Mouse (Mus musculus): ENCODE measurements around the gene Aph1c. TPM values are rescaled to one million over a fixed set of nuclear protein-coding genes. Genes with fewer than 3 reads are reported as not detected.
A peak's percentile ranks its signal among the peaks of the same experiment; 100 is the strongest.

Aph1c gene
- polyA plus RNA-seq, 1 experiment: 2.7 TPM

DNA sequence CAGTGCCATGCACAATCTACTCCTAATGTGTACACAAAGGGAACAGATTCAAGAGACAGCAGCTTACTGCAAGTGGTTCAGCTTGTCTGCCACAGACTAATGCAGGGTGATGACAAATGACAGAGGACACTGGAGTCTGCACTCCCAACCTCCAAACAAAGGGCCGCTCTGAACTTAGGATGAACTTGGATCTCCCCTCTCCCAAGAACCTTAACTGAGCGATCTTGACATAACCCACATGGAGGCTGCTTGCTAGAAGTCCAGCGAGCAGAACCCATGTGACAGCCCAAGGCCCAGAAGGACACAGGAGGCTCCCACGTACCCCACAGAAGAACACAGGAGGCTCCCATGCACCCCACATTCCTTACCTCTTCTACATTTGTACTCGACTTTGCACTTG lies 16.4 kb upstream of the Aph1c start:
- peaks cover 3% of the 10 kb centered on the region for H3K36me3 ChIP-seq (ENCODE audit: control insufficient read depth, insufficient read depth)
- no peak overlapping the region for H3K4me2 ChIP-seq (ENCODE audit: low read depth)

DNA sequence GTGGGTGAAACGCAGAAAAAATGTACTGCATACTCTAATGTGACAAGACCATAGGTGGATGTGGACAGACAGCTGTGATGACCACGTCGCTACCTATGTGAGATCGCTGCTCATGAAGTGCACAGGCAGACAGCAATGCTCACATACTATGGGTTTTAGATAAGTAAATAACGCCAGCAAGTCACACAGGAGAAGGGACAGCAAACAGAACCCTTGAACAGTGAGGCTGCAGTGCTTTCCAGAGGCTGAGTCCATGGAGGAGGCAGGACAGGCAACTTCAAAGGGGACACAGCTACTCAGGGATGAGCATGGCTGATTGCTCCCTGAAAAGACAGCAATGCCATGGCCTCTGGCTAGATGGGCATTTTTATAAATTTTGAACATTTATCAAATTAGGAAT lies 12.3 kb upstream of the Aph1c start:
- no peak overlapping the region for H3K4me3 ChIP-seq
- no peaks in the 10 kb centered on the region for H3K79me2 ChIP-seq (ENCODE audit: control insufficient read depth, insufficient read depth)
- no peak overlapping the region for H3K4me2 ChIP-seq (ENCODE audit: low read depth)
- H3K36me3 ChIP-seq (ENCODE audit: control insufficient read depth, insufficient read depth): peaks cover 3% of the 10 kb centered on the region
- H3ac ChIP-seq (ENCODE audit: control insufficient read depth, insufficient read length): no peak overlapping the region
- TF ChIP-seq REST (IDR thresholded peaks at IDR 0.05; ENCODE audit: insufficient read depth, insufficient read length) (no peak), TCF12 (IDR thresholded peaks at IDR 0.05; ENCODE audit: insufficient read depth, poor library complexity, severe bottlenecking) (no peak), SRF (IDR thresholded peaks at IDR 0.05; ENCODE audit: control insufficient read depth, insufficient read length, low read depth) (no peak), POLR2AphosphoS2 (IDR thresholded peaks at IDR 0.05; ENCODE audit: insufficient read length, low read depth) (no peak), MYOD1 (IDR thresholded peaks at IDR 0.05; ENCODE audit: control insufficient read depth in 1 of 3, insufficient read length in 2 of 3, low read depth in 2 of 3) (no peak), E2F4 (IDR thresholded peaks at IDR 0.05; ENCODE audit: insufficient read depth) (no peak), TCF3 (IDR thresholded peaks at IDR 0.05; ENCODE audit: insufficient read length, low read depth) (no peak), MAX (IDR thresholded peaks at IDR 0.05; ENCODE audit: low read depth) (no peak)
- no peaks in the 10 kb centered on the region for H3K27me3 ChIP-seq (ENCODE audit: control insufficient read depth, insufficient read depth, insufficient read length)

More for the DNA sequence above, 16.4 kb upstream of the Aph1c start:
- no peak for TF ChIP-seq CEBPB (IDR thresholded peaks at IDR 0.05; ENCODE audit: insufficient read depth, poor library complexity, severe bottlenecking)
- TF ChIP-seq MYOG (IDR thresholded peaks at IDR 0.05; ENCODE audit: control insufficient read depth in 1 of 3, insufficient read depth in 1 of 3, insufficient read length in 2 of 3, low read depth in 2 of 3): no peak
- TF ChIP-seq POLR2A (IDR thresholded peaks at IDR 0.05; ENCODE audit: insufficient read length, low read depth): no peak
- TF ChIP-seq TCF12 (IDR thresholded peaks at IDR 0.05; ENCODE audit: insufficient read depth, poor library complexity, severe bottlenecking): no peak
- no peak for TF ChIP-seq REST (IDR thresholded peaks at IDR 0.05; ENCODE audit: insufficient read depth, insufficient read length)
- TF ChIP-seq MYOD1 (IDR thresholded peaks at IDR 0.05; ENCODE audit: control insufficient read depth in 1 of 3, insufficient read length in 2 of 3, low read depth in 2 of 3): no peak
- TF ChIP-seq USF1 (IDR thresholded peaks at IDR 0.05; ENCODE audit: low read depth): no peak
- TF ChIP-seq SRF (IDR thresholded peaks at IDR 0.05; ENCODE audit: control insufficient read depth, insufficient read length, low read depth): no peak
- no peak for TF ChIP-seq E2F4 (IDR thresholded peaks at IDR 0.05; ENCODE audit: insufficient read depth)
- TF ChIP-seq MAX (IDR thresholded peaks at IDR 0.05; ENCODE audit: low read depth): no peak
- no peak for TF ChIP-seq POLR2AphosphoS2 (IDR thresholded peaks at IDR 0.05; ENCODE audit: insufficient read length, low read depth)
- no peak for TF ChIP-seq TCF3 (IDR thresholded peaks at IDR 0.05; ENCODE audit: insufficient read length, low read depth)
- no peak overlapping the region for H3ac ChIP-seq (ENCODE audit: control insufficient read depth, insufficient read length)
- no peaks in the 10 kb centered on the region for H3K27me3 ChIP-seq (ENCODE audit: control insufficient read depth, insufficient read depth, insufficient read length)
- no peaks in the 10 kb centered on the region for H3K79me2 ChIP-seq (ENCODE audit: control insufficient read depth, insufficient read depth)
- no peak overlapping the region for H3K4me3 ChIP-seq

DNA sequence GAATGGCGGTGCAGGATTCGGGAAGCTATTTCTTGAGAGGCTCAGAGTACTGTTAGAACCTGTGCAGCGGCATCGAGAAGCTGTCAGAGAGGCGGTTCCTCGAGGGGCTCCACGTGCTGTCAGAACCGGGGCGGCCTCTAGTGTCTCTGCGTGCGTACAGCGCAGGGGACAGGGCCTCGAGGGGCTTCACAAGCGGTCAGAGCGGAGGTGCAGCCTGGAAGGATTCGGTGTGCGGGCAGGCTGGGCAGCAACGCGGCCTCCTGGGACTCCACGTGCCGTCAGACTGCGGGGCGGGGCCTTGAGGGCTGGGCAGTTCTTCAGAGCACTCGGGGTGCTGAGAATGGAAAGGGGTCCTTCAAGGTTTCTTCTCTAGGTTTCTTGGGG lies 563 bp upstream of the Aph1c start:
- Histone ChIP-seq H3K4me3 (peak overlapping the region; percentile 47), H3K4me2 (ENCODE audit: low read depth) (peak overlapping the region; percentile 86), H3K36me3 (ENCODE audit: control insufficient read depth, insufficient read depth) (no peaks in the 10 kb centered on the region), H3K27me3 (ENCODE audit: control insufficient read depth, insufficient read depth, insufficient read length) (no peaks in the 10 kb centered on the region), H3ac (ENCODE audit: control insufficient read depth, insufficient read length) (peak overlapping the region; percentile 17), H3K79me2 (ENCODE audit: control insufficient read depth, insufficient read depth) (no peaks in the 10 kb centered on the region)
- TF ChIP-seq TCF3 (IDR thresholded peaks at IDR 0.05; ENCODE audit: insufficient read length, low read depth): no peak
- TF ChIP-seq CEBPB (IDR thresholded peaks at IDR 0.05; ENCODE audit: insufficient read depth, poor library complexity, severe bottlenecking): no peak
- TF ChIP-seq USF1 (IDR thresholded peaks at IDR 0.05; ENCODE audit: low read depth): no peak
- no peak for TF ChIP-seq POLR2AphosphoS2 (IDR thresholded peaks at IDR 0.05; ENCODE audit: insufficient read length, low read depth)
- no peak for TF ChIP-seq MYOG (IDR thresholded peaks at IDR 0.05; ENCODE audit: control insufficient read depth in 1 of 3, insufficient read depth in 1 of 3, insufficient read length in 2 of 3, low read depth in 2 of 3)
- TF ChIP-seq MYOD1 (IDR thresholded peaks at IDR 0.05; ENCODE audit: control insufficient read depth in 1 of 3, insufficient read length in 2 of 3, low read depth in 2 of 3): no peak
- no peak for TF ChIP-seq REST (IDR thresholded peaks at IDR 0.05; ENCODE audit: insufficient read depth, insufficient read length)
- TF ChIP-seq E2F4 (IDR thresholded peaks at IDR 0.05; ENCODE audit: insufficient read depth): no peak
- TF ChIP-seq TCF12 (IDR thresholded peaks at IDR 0.05; ENCODE audit: insufficient read depth, poor library complexity, severe bottlenecking): no peak
- TF ChIP-seq MAX (IDR thresholded peaks at IDR 0.05; ENCODE audit: low read depth): no peak
- TF ChIP-seq SRF (IDR thresholded peaks at IDR 0.05; ENCODE audit: control insufficient read depth, insufficient read length, low read depth): no peak

DNA sequence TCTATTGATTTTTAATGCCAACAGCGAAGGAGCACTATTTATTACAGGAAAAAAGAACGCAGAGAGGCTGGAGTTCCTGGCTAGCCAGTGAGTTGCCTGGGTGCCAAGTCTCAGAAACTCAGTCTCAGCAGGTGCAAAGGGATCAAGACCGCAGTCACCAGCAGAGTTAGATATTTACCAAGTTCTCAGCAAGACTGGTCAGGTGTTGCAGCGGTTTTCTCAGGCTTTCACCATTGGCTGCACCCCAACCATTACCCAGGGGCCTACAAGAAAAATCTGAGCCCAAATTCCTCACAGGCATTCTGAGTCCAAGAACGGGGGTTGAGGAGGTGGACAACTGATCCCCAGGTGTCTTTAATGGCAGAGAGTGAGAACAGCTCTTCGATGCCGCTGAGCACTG lies 675 bp downstream of the Aph1c start:
- peak overlapping the region; percentile 86 for H3K4me2 ChIP-seq (ENCODE audit: low read depth)
- H3K27me3 ChIP-seq (ENCODE audit: control insufficient read depth, insufficient read depth, insufficient read length): no peaks in the 10 kb centered on the region
- H3K79me2 ChIP-seq (ENCODE audit: control insufficient read depth, insufficient read depth): no peaks in the 10 kb centered on the region
- no peak overlapping the region for H3ac ChIP-seq (ENCODE audit: control insufficient read depth, insufficient read length)
- TF ChIP-seq USF1 (IDR thresholded peaks at IDR 0.05; ENCODE audit: low read depth) (no peak), TCF12 (IDR thresholded peaks at IDR 0.05; ENCODE audit: insufficient read depth, poor library complexity, severe bottlenecking) (no peak), E2F4 (IDR thresholded peaks at IDR 0.05; ENCODE audit: insufficient read depth) (no peak), POLR2AphosphoS2 (IDR thresholded peaks at IDR 0.05; ENCODE audit: insufficient read length, low read depth) (no peak), REST (IDR thresholded peaks at IDR 0.05; ENCODE audit: insufficient read depth, insufficient read length) (no peak), POLR2A (IDR thresholded peaks at IDR 0.05; ENCODE audit: insufficient read length, low read depth) (no peak), MYOD1 (IDR thresholded peaks at IDR 0.05; ENCODE audit: control insufficient read depth in 1 of 3, insufficient read length in 2 of 3, low read depth in 2 of 3) (no peak), TCF3 (IDR thresholded peaks at IDR 0.05; ENCODE audit: insufficient read length, low read depth) (no peak), CEBPB (IDR thresholded peaks at IDR 0.05; ENCODE audit: insufficient read depth, poor library complexity, severe bottlenecking) (no peak), SRF (IDR thresholded peaks at IDR 0.05; ENCODE audit: control insufficient read depth, insufficient read length, low read depth) (no peak), MAX (IDR thresholded peaks at IDR 0.05; ENCODE audit: low read depth) (no peak), MYOG (IDR thresholded peaks at IDR 0.05; ENCODE audit: control insufficient read depth in 1 of 3, insufficient read depth in 1 of 3, insufficient read length in 2 of 3, low read depth in 2 of 3) (no peak)
- no peaks in the 10 kb centered on the region for H3K36me3 ChIP-seq (ENCODE audit: control insufficient read depth, insufficient read depth)
- peak overlapping the region; percentile 47 for H3K4me3 ChIP-seq
